Mouse (Mus musculus) small intestine, adult 2 months (tissue): ENCODE measurements around the gene Pabpn1l. TPM values are rescaled to one million over a fixed set of nuclear protein-coding genes. Genes with fewer than 3 reads are reported as not detected.

Experiments
- H3K27ac ChIP-seq: fragments of 200-500 bp; 2 replicates; pipeline ENCODE4 v1.5.1; 2012; ENCODE audit warnings: low read depth, low read length, control low read depth, inconsistent platforms; ENCODE audit not compliant: insufficient read depth
- H3K27me3 ChIP-seq: fragments of 200-500 bp; 2 replicates; pipeline ENCODE4 v1.6.1; 2012; ENCODE audit warnings: mild to moderate bottlenecking, moderate library complexity, low read length, inconsistent platforms; ENCODE audit not compliant: control insufficient read depth, insufficient read depth
- H3K36me3 ChIP-seq: fragments of 200-500 bp; 2 replicates; pipeline ENCODE4 v1.6.1; 2012; ENCODE audit warnings: mild to moderate bottlenecking, low read length, control low read depth, inconsistent platforms; ENCODE audit not compliant: control insufficient read depth, insufficient read depth
- H3K4me1 ChIP-seq: fragments of 200-500 bp; 2 replicates; pipeline ENCODE4 v1.6.1; 2012; ENCODE audit warnings: low read length, inconsistent platforms, mixed read lengths; ENCODE audit not compliant: control insufficient read depth, insufficient read depth, insufficient read length
- H3K4me3 ChIP-seq: fragments of 200-500 bp; 2 replicates; pipeline ENCODE4 v1.5.1; 2012; ENCODE audit warnings: low read depth, mild to moderate bottlenecking, control low read depth, inconsistent platforms, low read length, moderate library complexity
- CTCF ChIP-seq: fragments of 200-500 bp; IDR thresholded peaks from 2 replicates; pipeline ENCODE4 v1.5.1; 2012; ENCODE audit warnings: low read depth, mild to moderate bottlenecking, control low read depth, inconsistent platforms, low read length, moderate library complexity, mixed read lengths; ENCODE audit not compliant: insufficient replicate concordance, insufficient read length; ENCODE audit errors: extremely low read depth
- POLR2A ChIP-seq: fragments of 200-500 bp; IDR thresholded peaks from 2 replicates; pipeline ENCODE4 v1.6.1; 2012; ENCODE audit warnings: low read depth, mild to moderate bottlenecking, control low read depth, inconsistent platforms, low read length, moderate library complexity
- WGBS: fragments of 180-500 bp; shearing (Covaris S2); methylation state at CpG from one replicate; pipeline ENCODE4 v1.1.7; 2018; 5-methylcytosine and 5-hydroxymethylcytosine counted together
- polyA plus RNA-seq: library from polyadenylated mRNA; depleted of rRNA; stranded (reverse); fragments of >200 nt; gene quantifications from 2 replicates; pipeline ENCODE4 v1.2.3, GENCODE M21; 2012

Gene Pabpn1l
- polyA plus RNA-seq, 1 experiment = not detected

- no peak for TF ChIP-seq CTCF
- no peak for TF ChIP-seq POLR2A
- Histone ChIP-seq H3K4me1 (peaks cover 11% of the 10 kb centered on the region; the same call in 1 of the 2 replicates), H3K36me3 (peaks cover 2% of the 10 kb centered on the region), H3K4me3 (no peak overlapping the region), H3K27ac (no peak overlapping the region), H3K27me3 (no peaks in the 10 kb centered on the region)
- WGBS = 71% methylated on average over 9 of the region's 9 CpGs
Observed at GRCm38 (mm10) chr8:122616181-122616905, 6.2 kb downstream of the Pabpn1l start.

- TF ChIP-seq POLR2A (peak; percentile 78), CTCF (peak; percentile 14; the same call in 1 of the 2 replicates)
Observed at GRCm38 (mm10) chr8:122611295-122612133, 11.0 kb downstream of the Pabpn1l start, which contains the start of the genes Galns and Trappc2l. TSS of gene Galns (minus strand) at chr8:122611463. TSS of gene Trappc2l (plus strand) at chr8:122611640.

GRCm38 (mm10) chr8:122610612-122611277 is 11.8 kb downstream of the Pabpn1l start:
- Histone ChIP-seq H3K4me3 (peak overlapping the region; percentile 80), H3K27ac (peak overlapping the region; percentile 78), H3K4me1 (peaks cover 11% of the 10 kb centered on the region; the same call in 1 of the 2 replicates), H3K27me3 (no peaks in the 10 kb centered on the region), H3K36me3 (peaks cover 2% of the 10 kb centered on the region)
- WGBS = 3% methylated on average over 20 of the region's 20 CpGs
- TF ChIP-seq CTCF = no peak
- TF ChIP-seq POLR2A = no peak

More at GRCm38 (mm10) chr8:122611295-122612133, 11.0 kb downstream of the Pabpn1l start, which contains the start of the genes Galns and Trappc2l:
- peak within 1 kb of the TSS; percentile 78 for H3K27ac ChIP-seq
- peak within 1 kb of the TSS; percentile 82 for H3K4me3 ChIP-seq
- WGBS = under 1% methylated on average over 57 of the region's 57 CpGs
- peaks cover 2% of the 10 kb centered on the region for H3K36me3 ChIP-seq
- no peaks in the 10 kb centered on the region for H3K27me3 ChIP-seq
- H3K4me1 ChIP-seq = peaks cover 11% of the 10 kb centered on the region; the same call in 1 of the 2 replicates

GRCm38 (mm10) chr8:122610209-122610608 is 12.3 kb downstream of the Pabpn1l start:
- TF ChIP-seq POLR2A (no peak), CTCF (no peak)
- no peaks in the 10 kb centered on the region for H3K27me3 ChIP-seq
- no peak overlapping the region for H3K4me3 ChIP-seq
- peaks cover 11% of the 10 kb centered on the region; the same call in 1 of the 2 replicates for H3K4me1 ChIP-seq
- WGBS = 54% methylated on average over 4 of the region's 4 CpGs
- H3K36me3 ChIP-seq = peaks cover 2% of the 10 kb centered on the region
- H3K27ac ChIP-seq = no peak overlapping the region

DNA sequence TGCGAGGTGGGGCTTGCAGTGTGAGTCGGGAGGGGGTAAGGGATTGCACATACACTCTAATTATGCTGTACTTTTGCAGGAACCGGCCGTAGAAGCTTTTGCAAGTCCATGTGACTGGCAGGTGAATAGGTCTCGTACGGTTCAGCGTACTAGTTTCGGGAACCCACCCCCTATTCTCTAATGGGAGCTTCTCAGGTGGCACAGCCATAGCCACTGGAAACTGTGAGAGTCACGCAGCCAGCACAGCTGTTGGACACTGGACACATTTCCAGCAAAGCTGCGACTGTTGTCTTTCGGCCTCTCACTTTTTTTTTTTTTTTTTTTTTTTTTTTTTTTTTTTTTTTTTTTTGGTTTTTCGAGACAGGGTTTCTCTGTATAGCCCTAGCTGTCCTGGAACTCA is 15.7 kb downstream of the Pabpn1l start:
- TF ChIP-seq CTCF (no peak), POLR2A (no peak)

GRCm38 (mm10) chr8:122605367-122605766 is 17.2 kb downstream of the Pabpn1l start:
- H3K4me1 ChIP-seq = no peaks in the 10 kb centered on the region
- H3K27ac ChIP-seq = no peak overlapping the region
- H3K4me3 ChIP-seq = no peak overlapping the region
- peaks cover 4% of the 10 kb centered on the region; the same call in 1 of the 2 replicates for H3K36me3 ChIP-seq
- no peaks in the 10 kb centered on the region for H3K27me3 ChIP-seq
- 86% methylated on average over 4 of the region's 4 CpGs for WGBS
- no peak for TF ChIP-seq CTCF
- no peak for TF ChIP-seq POLR2A

More for the DNA sequence above, 15.7 kb downstream of the Pabpn1l start:
- no peak overlapping the region for H3K4me3 ChIP-seq
- 88% methylated on average over 11 of the region's 12 CpGs for WGBS
- no peaks in the 10 kb centered on the region for H3K4me1 ChIP-seq
- no peaks in the 10 kb centered on the region for H3K27me3 ChIP-seq
- no peak overlapping the region for H3K27ac ChIP-seq
- no peaks in the 10 kb centered on the region for H3K36me3 ChIP-seq
